11 mouse cellular contexts compared by ENCODE assay signal in genomic region chr3:58448230-58448629, GRCm38 (mm10). TPM values are rescaled to one million over a fixed set of nuclear protein-coding genes. Genes with fewer than 3 reads are reported as not detected.
A peak's percentile ranks its signal among the peaks of the same experiment; 100 is the strongest.
DNase-seq lines count a peak whose midpoint lies in the region; ATAC-seq and TF ChIP-seq lines count a peak whose summit lies in the region.
"Had no signal": no experiment of that assay in that cellular context is flagged by ENCODE, and none has a peak within 500 bp of the region (broad histone marks: within the 10 kb centered on the region; RNA-seq: fewer than 3 reads in every experiment).

No protein-coding gene starts in this region.

- in situ Hi-C loops in CH12.LX (cut with MboI; ENCODE audit: low pct_ligation_motif_present, low pct_unique_long_range_greater_than_20kb, low sequenced_read_pairs) = no loop called here

- no peaks in the 10 kb centered on the region; the same call in 1 of the 2 replicates for H3K79me2 ChIP-seq in CH12.LX (replicated peaks; ENCODE audit: control insufficient read depth, extremely low read depth, insufficient read depth, poor library complexity, severe bottlenecking)

- H3K27me3 ChIP-seq in kidney, postnatal 0 days (ENCODE audit: insufficient read depth, low read length) = no peaks in the 10 kb centered on the region
- H3K27me3 ChIP-seq in kidney, embryonic 15.5 days = no peaks in the 10 kb centered on the region
- H3K27me3 ChIP-seq in CH12.LX (replicated peaks) = no peaks in the 10 kb centered on the region
- no peaks in the 10 kb centered on the region for H3K27me3 ChIP-seq in cerebellum, adult 2 months (ENCODE audit: control insufficient read depth, insufficient read depth, low read length)
- H3K27me3 ChIP-seq: embryonic facial prominence, embryonic 13.5 days; neural tube, embryonic 12.5 days had no signal

- H3K4me2 ChIP-seq in kidney, postnatal 0 days (ENCODE audit: low read length) = no peak overlapping the region
- no peak overlapping the region for H3K4me2 ChIP-seq in kidney, embryonic 15.5 days
- no peak overlapping the region for H3K4me2 ChIP-seq in CH12.LX (ENCODE audit: insufficient read depth, low read depth, poor library complexity, severe bottlenecking)
- H3K4me2 ChIP-seq: embryonic facial prominence, embryonic 13.5 days; neural tube, embryonic 12.5 days had no signal

- H3K9ac ChIP-seq in kidney, postnatal 0 days (ENCODE audit: low read depth, low read length) = no peak overlapping the region
- no peak overlapping the region for H3K9ac ChIP-seq in kidney, embryonic 15.5 days
- H3K9ac ChIP-seq in CH12.LX (ENCODE audit: insufficient read depth, low read depth) = no peak overlapping the region
- H3K9ac ChIP-seq: embryonic facial prominence, embryonic 13.5 days; neural tube, embryonic 12.5 days had no signal

- no peaks in the 10 kb centered on the region for H3K4me1 ChIP-seq in kidney, postnatal 0 days (replicated peaks; ENCODE audit: insufficient read depth, low read length)
- no peaks in the 10 kb centered on the region for H3K4me1 ChIP-seq in kidney, embryonic 15.5 days
- H3K4me1 ChIP-seq in CH12.LX (ENCODE audit: control insufficient read depth in 1 of 2, insufficient read depth in 2 of 2) = peaks cover 0 to 4% of the 10 kb centered on the region in 2 experiments; a peak in 1 of 4 replicates
- H3K4me1 ChIP-seq in cerebellum, adult 2 months (ENCODE audit: control insufficient read depth, insufficient read depth, low read length) = no peaks in the 10 kb centered on the region
- H3K4me1 ChIP-seq: embryonic facial prominence, embryonic 13.5 days; neural tube, embryonic 12.5 days had no signal

- peak; percentile 50 for TF ChIP-seq RAD21 in CH12.LX (IDR thresholded peaks at IDR 0.05; ENCODE audit: low read depth, low read length)

- H3K36me3 ChIP-seq in kidney, postnatal 0 days (ENCODE audit: insufficient read depth, low read length) = no peaks in the 10 kb centered on the region
- H3K36me3 ChIP-seq in kidney, embryonic 15.5 days = peaks cover 9% of the 10 kb centered on the region; the same call in 1 of the 2 replicates
- peaks cover 2 to 34% of the 10 kb centered on the region in 2 experiments for H3K36me3 ChIP-seq in CH12.LX (replicated peaks in 1 of 2; ENCODE audit: control insufficient read depth in 1 of 2, insufficient read depth in 1 of 2, low read length in 1 of 2)
- H3K36me3 ChIP-seq: neural tube, embryonic 12.5 days had no signal

- no peak overlapping the region for H3K4me3 ChIP-seq in kidney, postnatal 0 days (replicated peaks; ENCODE audit: low read depth, low read length)
- H3K4me3 ChIP-seq in kidney, embryonic 15.5 days (replicated peaks) = no peak overlapping the region
- no peak overlapping the region for H3K4me3 ChIP-seq in CH12.LX (replicated peaks in 1 of 3; ENCODE audit: low read depth in 2 of 3, low read length in 2 of 3, poor library complexity in 1 of 3)
- no peak overlapping the region for H3K4me3 ChIP-seq in cerebellum, adult 2 months (replicated peaks; ENCODE audit: insufficient read depth, low read depth, low read length)
- H3K4me3 ChIP-seq: embryonic facial prominence, embryonic 13.5 days; neural tube, embryonic 12.5 days had no signal

- TF ChIP-seq CTCF in kidney, postnatal 0 days (IDR thresholded peaks at IDR 0.05; ENCODE audit: low read depth) = peak; percentile 56; the same call in 1 of the 2 replicates
- TF ChIP-seq CTCF in CH12.LX (conservative IDR thresholded peaks at IDR 0.05 in 1 of 2, IDR thresholded peaks at IDR 0.05 in 1 of 2; ENCODE audit: low read depth in 2 of 2, low read length in 2 of 2) = peak in 1 of 2 experiments; percentile 61; a peak in 2 of 4 replicates
- no peak for TF ChIP-seq CTCF in cerebellum, adult 2 months (IDR thresholded peaks at IDR 0.05; ENCODE audit: borderline replicate concordance, insufficient read depth, low read depth, low read length)

- WGBS in kidney, postnatal 0 days = 92% methylated on average over 2 of the region's 2 CpGs
- WGBS in kidney, embryonic 15.5 days = 97% methylated on average over 2 of the region's 2 CpGs
- 100% methylated on average over 2 of the region's 2 CpGs for WGBS in cerebellum, adult 2 months

- dilution Hi-C loops in CH12.LX (cut with MboI; ENCODE audit: extremely low pct_ligation_motif_present, extremely low pct_unique_long_range_greater_than_20kb, low sequenced_read_pairs) = no loop called here

- ATAC-seq in kidney, postnatal 0 days (replicated peaks; ENCODE audit: low FRiP score, low read depth) = no peak
- no peak for ATAC-seq in kidney, embryonic 15.5 days (replicated peaks; ENCODE audit: low FRiP score)
- ATAC-seq: inflammation-experienced regulatory T-cells, adult 6 months had no signal

- no peak for TF ChIP-seq POLR2A in CH12.LX (IDR thresholded peaks at IDR 0.05; ENCODE audit: low read depth, low read length)
- no peak for TF ChIP-seq POLR2A in cerebellum, adult 2 months (IDR thresholded peaks at IDR 0.05; ENCODE audit: borderline replicate concordance, insufficient read depth, low read length)

- peak; percentile 30 for DNase-seq in kidney, postnatal 0 days (ENCODE audit: low spot score)
- DNase-seq in CH12.LX (ENCODE audit: extremely low read depth) = peak; percentile 48
- DNase-seq in c-Kit-negative CD71-positive TER-119-positive erythroid progenitor cells, embryonic 14.5 days (ENCODE audit: low read depth, low spot score) = peak; percentile 49
- DNase-seq in naive thymus-derived CD4-positive, alpha-beta T cell, adult 2 months (ENCODE audit: low read depth) = peak; percentile 39
- DNase-seq in cerebellum, adult 2 months = no peak
- no peak for DNase-seq in right cerebral cortex, postnatal 10 days (ENCODE audit: low spot score in 2 of 2)
- no peak for DNase-seq in frontal cortex, postnatal 14 days (ENCODE audit: low spot score in 2 of 2)

- TF ChIP-seq EP300 in CH12.LX (IDR thresholded peaks at IDR 0.05; ENCODE audit: low read length) = no peak

- H3K9me3 ChIP-seq in kidney, postnatal 0 days (replicated peaks; ENCODE audit: low read length) = no peaks in the 10 kb centered on the region
- no peaks in the 10 kb centered on the region for H3K9me3 ChIP-seq in kidney, embryonic 15.5 days (replicated peaks)
- H3K9me3 ChIP-seq in CH12.LX (replicated peaks; ENCODE audit: low read length) = no peaks in the 10 kb centered on the region
- H3K9me3 ChIP-seq: embryonic facial prominence, embryonic 13.5 days; neural tube, embryonic 12.5 days had no signal

- H3K27ac ChIP-seq in kidney, postnatal 0 days = no peak overlapping the region
- no peak overlapping the region for H3K27ac ChIP-seq in kidney, embryonic 15.5 days
- no peak overlapping the region for H3K27ac ChIP-seq in CH12.LX (ENCODE audit: insufficient read depth, low read depth)
- no peak overlapping the region for H3K27ac ChIP-seq in cerebellum, adult 2 months (ENCODE audit: insufficient read depth, low read length)
- H3K27ac ChIP-seq: embryonic facial prominence, embryonic 13.5 days; neural tube, embryonic 12.5 days had no signal

TF ChIP-seq in CH12.LX, 34 proteins besides CTCF, POLR2A, EP300 and RAD21:
- TF ChIP-seq E2F4 (IDR thresholded peaks at IDR 0.05; ENCODE audit: insufficient replicate concordance, low read depth, low read length) (no peak), HCFC1 (IDR thresholded peaks at IDR 0.05; ENCODE audit: low read depth, low read length) (no peak), SMC3 (IDR thresholded peaks at IDR 0.05; ENCODE audit: low read depth, low read length) (peak; percentile 53), MAFK (IDR thresholded peaks at IDR 0.05; ENCODE audit: insufficient replicate concordance, low read length) (no peak), NRF1 (IDR thresholded peaks at IDR 0.05; ENCODE audit: low read depth, low read length) (no peak), PAX5 (IDR thresholded peaks at IDR 0.05; ENCODE audit: low read length) (no peak)

RNA-seq across cellular contexts. Expression of gene Tsc22d2, which starts 33.7 kb away (rescaled TPM):
- 14.5 and 17.1 TPM in 2 replicates for polyA plus RNA-seq in kidney, postnatal 0 days (2015; fragmentation: Nextera tagmentation; extraction: Ambion mirVana)
- polyA plus RNA-seq in kidney, embryonic 15.5 days (2015; fragmentation: Nextera tagmentation; extraction: Ambion mirVana) = 10.0 and 10.3 TPM in 2 replicates
- 11.8 and 12.9 TPM in 2 replicates for total RNA-seq in CH12.LX (2012; rRNA removed)
- 8.8 and 9.0 TPM in 2 replicates for total RNA-seq in CH12.LX (2014; rRNA removed)
- 13.4 and 17.4 TPM in 2 replicates for polyA plus RNA-seq in CH12.LX (2012; ENCODE audit: insufficient read length, low read depth)
- 13.0 and 13.3 TPM in 2 replicates for polyA plus RNA-seq in cerebellum, adult 2 months (2012; rRNA removed)

Comparison
In these comparisons a context has a peak if more than half of its experiments do, and no peak if none do; other contexts are left out.
1. DNase-seq: peak in kidney, postnatal 0 days (single experiment), CH12.LX (single experiment), c-Kit-negative CD71-positive TER-119-positive erythroid progenitor cells, embryonic 14.5 days (single experiment) and naive thymus-derived CD4-positive, alpha-beta T cell, adult 2 months (single experiment); none in cerebellum, adult 2 months (0 of 2), right cerebral cortex, postnatal 10 days (0 of 2) and frontal cortex, postnatal 14 days (0 of 2).